In the genomic region with DNA sequence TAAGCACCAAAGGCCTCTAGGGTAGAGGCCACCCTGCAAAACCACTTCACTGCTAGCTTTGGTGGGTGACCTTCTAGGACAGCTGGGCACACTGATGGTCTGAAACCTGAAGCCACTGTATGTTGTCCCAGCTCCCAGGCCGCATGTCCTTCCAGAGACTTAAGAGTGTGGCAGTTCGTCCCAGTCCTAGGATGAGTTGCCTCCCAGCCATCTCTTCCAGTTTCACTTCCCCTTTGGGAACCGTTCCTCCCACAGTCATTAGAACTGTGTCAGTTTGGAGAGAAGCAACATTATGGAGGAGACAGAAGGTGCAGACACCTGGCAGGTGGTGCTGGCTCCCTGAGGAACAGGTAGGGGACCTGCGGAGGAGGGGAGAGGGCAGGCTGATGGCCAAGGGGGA, we compare ENCODE assay signal across 9 mouse cellular contexts. TPM values are rescaled to one million over a fixed set of nuclear protein-coding genes. Genes with fewer than 3 reads are reported as not detected.
A peak's percentile ranks its signal among the peaks of the same experiment; 100 is the strongest.
DNase-seq lines count a peak whose midpoint lies in the region; ATAC-seq and TF ChIP-seq lines count a peak whose summit lies in the region.
"Had no signal": no experiment of that assay in that cellular context is flagged by ENCODE, and none has a peak within 500 bp of the region (broad histone marks: within the 10 kb centered on the region; RNA-seq: fewer than 3 reads in every experiment).

No protein-coding gene starts in this region.

- H3K36me3 ChIP-seq in forebrain, embryonic 14.5 days (ENCODE audit: control insufficient read depth, insufficient read depth, low read length), result no peaks in the 10 kb centered on the region
- no peaks in the 10 kb centered on the region for H3K36me3 ChIP-seq in forebrain, embryonic 11.5 days (ENCODE audit: control insufficient read depth, insufficient read depth, low read length)
- H3K36me3 ChIP-seq in E14TG2a.4 (ENCODE audit: insufficient read depth, low read length), result no peaks in the 10 kb centered on the region
- no peaks in the 10 kb centered on the region for H3K36me3 ChIP-seq in heart, embryonic 13.5 days
- H3K36me3 ChIP-seq in liver, embryonic 15.5 days (replicated peaks), result no peaks in the 10 kb centered on the region

- no peak for TF ChIP-seq CTCF in E14TG2a.4 (conservative IDR thresholded peaks at IDR 0.05; ENCODE audit: low read length)

- no peaks in the 10 kb centered on the region for H3K4me1 ChIP-seq in forebrain, embryonic 14.5 days (ENCODE audit: control insufficient read depth, insufficient read depth, low read length)
- H3K4me1 ChIP-seq in forebrain, embryonic 11.5 days (replicated peaks; ENCODE audit: control insufficient read depth, insufficient read depth, low read length), result no peaks in the 10 kb centered on the region; the same call in 1 of the 2 replicates
- H3K4me1 ChIP-seq in E14TG2a.4 (replicated peaks; ENCODE audit: low read depth, low read length), result peaks cover 45% of the 10 kb centered on the region
- H3K4me1 ChIP-seq in heart, embryonic 13.5 days, result peaks cover 12% of the 10 kb centered on the region
- peaks cover 18% of the 10 kb centered on the region for H3K4me1 ChIP-seq in liver, embryonic 15.5 days (replicated peaks)

- H3K9ac ChIP-seq in forebrain, embryonic 14.5 days (ENCODE audit: low read length), result 0 out of 2 replicates have a peak overlapping the region, but pooled peaks have one; percentile 13
- no peak overlapping the region for H3K9ac ChIP-seq in forebrain, embryonic 11.5 days (ENCODE audit: low read length)
- H3K9ac ChIP-seq in heart, embryonic 13.5 days, result peak overlapping the region; percentile 70
- no peak overlapping the region; the same call in 1 of the 2 replicates for H3K9ac ChIP-seq in liver, embryonic 15.5 days

- DNase-seq in forebrain, embryonic 14.5 days (ENCODE audit: low spot score), result no peak
- no peak for DNase-seq in forebrain, embryonic 11.5 days (ENCODE audit: low spot score)
- no peak for DNase-seq in embryo, embryonic 9.5 days (ENCODE audit: extremely low spot score)
- no peak for DNase-seq in layer of hippocampus, postnatal 25 days (ENCODE audit: extremely low spot score in 1 of 2, low spot score in 1 of 2)
- DNase-seq in cerebellum, adult 11 months, result no peak

- 68% methylated on average over 4 of the region's 4 CpGs for WGBS in forebrain, embryonic 14.5 days
- WGBS in forebrain, embryonic 11.5 days, result 64% methylated on average over 4 of the region's 4 CpGs
- WGBS in heart, embryonic 13.5 days, result 31% methylated on average over 4 of the region's 4 CpGs
- 28% methylated on average over 4 of the region's 4 CpGs for WGBS in liver, embryonic 15.5 days (ENCODE audit: insufficient replicate concordance)

- ATAC-seq in forebrain, embryonic 14.5 days, result no peak
- no peak for ATAC-seq in forebrain, embryonic 11.5 days (replicated peaks; ENCODE audit: low FRiP score)
- no peak for ATAC-seq in heart, embryonic 13.5 days (ENCODE audit: extremely low read depth, insufficient number of reproducible peaks, low FRiP score, low TSS enrichment)
- no peak for ATAC-seq in liver, embryonic 15.5 days (ENCODE audit: insufficient read depth)

- H3K27ac ChIP-seq in forebrain, embryonic 14.5 days (ENCODE audit: low read depth, low read length), result no peak overlapping the region
- H3K27ac ChIP-seq in forebrain, embryonic 11.5 days (ENCODE audit: low read depth, low read length), result no peak overlapping the region
- H3K27ac ChIP-seq in heart, embryonic 13.5 days (replicated peaks), result no peak overlapping the region
- no peak overlapping the region for H3K27ac ChIP-seq in liver, embryonic 15.5 days (replicated peaks)

- H3K27me3 ChIP-seq in forebrain, embryonic 14.5 days (replicated peaks; ENCODE audit: control insufficient read depth, insufficient read depth, low read length), result 0 out of 2 replicates have a peak, but pooled peaks cover under 1% of the 10 kb centered on the region
- peaks cover 4% of the 10 kb centered on the region; the same call in 1 of the 2 replicates for H3K27me3 ChIP-seq in forebrain, embryonic 11.5 days (ENCODE audit: control insufficient read depth, insufficient read depth, low read length)
- H3K27me3 ChIP-seq in E14TG2a.4 (ENCODE audit: insufficient read depth, low read length), result no peaks in the 10 kb centered on the region
- peaks cover 16% of the 10 kb centered on the region; the same call in 1 of the 2 replicates for H3K27me3 ChIP-seq in heart, embryonic 13.5 days (replicated peaks)
- H3K27me3 ChIP-seq in liver, embryonic 15.5 days, result peaks cover 30% of the 10 kb centered on the region

- H3K4me3 ChIP-seq in forebrain, embryonic 14.5 days (ENCODE audit: low read depth, low read length), result no peak overlapping the region
- no peak overlapping the region for H3K4me3 ChIP-seq in forebrain, embryonic 11.5 days (ENCODE audit: low read depth, low read length)
- H3K4me3 ChIP-seq in E14TG2a.4 (replicated peaks; ENCODE audit: low read length), result peak overlapping the region; percentile 62
- H3K4me3 ChIP-seq in heart, embryonic 13.5 days, result peak overlapping the region; percentile 32
- peak overlapping the region; percentile 24 for H3K4me3 ChIP-seq in liver, embryonic 15.5 days (replicated peaks)

- H3K9me3 ChIP-seq in forebrain, embryonic 14.5 days (replicated peaks; ENCODE audit: control insufficient read depth, low read length), result no peaks in the 10 kb centered on the region
- no peaks in the 10 kb centered on the region for H3K9me3 ChIP-seq in forebrain, embryonic 11.5 days (ENCODE audit: control insufficient read depth, low read length)
- no peaks in the 10 kb centered on the region for H3K9me3 ChIP-seq in E14TG2a.4 (ENCODE audit: low read length)
- H3K9me3 ChIP-seq in heart, embryonic 13.5 days, result no peaks in the 10 kb centered on the region
- no peaks in the 10 kb centered on the region for H3K9me3 ChIP-seq in liver, embryonic 15.5 days (replicated peaks)

- H3K4me2 ChIP-seq in forebrain, embryonic 14.5 days (ENCODE audit: low read length), result no peak overlapping the region
- no peak overlapping the region for H3K4me2 ChIP-seq in forebrain, embryonic 11.5 days (ENCODE audit: low read depth, low read length, severe bottlenecking)
- peak overlapping the region; percentile 63 for H3K4me2 ChIP-seq in heart, embryonic 13.5 days
- peak overlapping the region; percentile 58 for H3K4me2 ChIP-seq in liver, embryonic 15.5 days

RNA-seq across cellular contexts. Expression of a gene that starts 0.4 kb away (rescaled TPM):
- not detected in 2 replicates for polyA plus RNA-seq in forebrain, embryonic 14.5 days (2014; fragmentation: Nextera tagmentation; extraction: Ambion mirVana)
- not detected in 2 replicates for polyA plus RNA-seq in forebrain, embryonic 11.5 days (2014; fragmentation: Nextera tagmentation; extraction: Ambion mirVana)
- not detected in 2 replicates for polyA plus RNA-seq in heart, embryonic 13.5 days (2015; fragmentation: Nextera tagmentation; extraction: Ambion mirVana)
- polyA plus RNA-seq in liver, embryonic 15.5 days (2015; fragmentation: Nextera tagmentation; extraction: Ambion mirVana), result not detected in 2 replicates
- total RNA-seq in layer of hippocampus, postnatal 25 days (2021), result not detected
- total RNA-seq: neutrophil, adult 5-6 weeks had no signal

RNA-seq across cellular contexts. Expression of a gene that starts 11.4 kb away (rescaled TPM):
- polyA plus RNA-seq in forebrain, embryonic 14.5 days (2014; fragmentation: Nextera tagmentation; extraction: Ambion mirVana), result 136 and 146 TPM in 2 replicates
- polyA plus RNA-seq in forebrain, embryonic 11.5 days (2014; fragmentation: Nextera tagmentation; extraction: Ambion mirVana), result 95.8 and 103 TPM in 2 replicates
- polyA plus RNA-seq in heart, embryonic 13.5 days (2015; fragmentation: Nextera tagmentation; extraction: Ambion mirVana), result 64.9 and 71.1 TPM in 2 replicates
- polyA plus RNA-seq in liver, embryonic 15.5 days (2015; fragmentation: Nextera tagmentation; extraction: Ambion mirVana), result 34.1 and 37.2 TPM in 2 replicates
- total RNA-seq in layer of hippocampus, postnatal 25 days (2021), result 10 to 100 TPM; 52.7 to 54.5 TPM

Comparison
In these comparisons a context has a peak if more than half of its experiments do, and no peak if none do; other contexts are left out.
1. H3K9ac ChIP-seq: peak in forebrain, embryonic 14.5 days (single experiment) and heart, embryonic 13.5 days (single experiment); none in forebrain, embryonic 11.5 days (single experiment) and liver, embryonic 15.5 days (single experiment).
2. H3K4me2 ChIP-seq: peak in heart, embryonic 13.5 days (single experiment) and liver, embryonic 15.5 days (single experiment); none in forebrain, embryonic 14.5 days (single experiment) and forebrain, embryonic 11.5 days (single experiment).
3. H3K4me3 ChIP-seq: peak in E14TG2a.4 (single experiment), heart, embryonic 13.5 days (single experiment) and liver, embryonic 15.5 days (single experiment); none in forebrain, embryonic 14.5 days (single experiment) and forebrain, embryonic 11.5 days (single experiment).